Mouse (Mus musculus): ENCODE results near the gene Atoh8. TPM values are rescaled to one million over a fixed set of nuclear protein-coding genes. Genes with fewer than 3 reads are reported as not detected.

The Atoh8 gene
- polyA plus RNA-seq, 1 experiment: 3.7 TPM

DNA sequence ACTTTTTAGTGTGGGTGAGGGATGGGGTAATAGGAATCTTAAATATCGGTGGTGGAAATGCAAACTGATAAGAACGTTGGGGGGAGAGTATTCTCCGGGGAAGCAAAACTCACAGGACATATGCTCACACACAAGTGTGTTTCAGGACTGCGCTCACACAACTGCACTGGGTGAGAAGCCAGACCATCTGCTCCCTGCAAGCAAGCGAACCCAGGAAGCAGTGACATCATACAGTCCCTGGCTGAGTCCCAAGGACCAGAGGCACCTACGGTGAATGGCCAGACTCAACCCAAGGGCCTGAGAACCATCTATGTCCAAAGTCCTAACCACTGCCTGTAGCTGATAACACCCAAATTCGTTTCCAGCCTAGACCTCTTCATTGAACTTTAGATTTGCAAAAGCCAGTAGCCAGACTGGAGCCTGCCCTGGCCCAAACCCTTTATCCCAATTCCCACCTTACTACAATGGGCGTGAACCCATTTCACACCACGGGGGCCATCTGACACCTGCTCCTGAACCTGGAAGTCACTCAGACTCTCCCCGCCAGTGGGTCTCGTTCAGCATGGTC is 35.7 kb upstream of the Atoh8 start:
- TF ChIP-seq CTCF (IDR thresholded peaks at IDR 0.05; ENCODE audit: borderline replicate concordance, extremely low read depth, insufficient read depth, insufficient read length) (no peak), POLR2A (IDR thresholded peaks at IDR 0.05; ENCODE audit: borderline replicate concordance, extremely low read depth, insufficient read depth, insufficient read length, poor library complexity, severe bottlenecking) (no peak)
- DNase-seq (ENCODE audit: low read depth): peak; percentile 80

DNA sequence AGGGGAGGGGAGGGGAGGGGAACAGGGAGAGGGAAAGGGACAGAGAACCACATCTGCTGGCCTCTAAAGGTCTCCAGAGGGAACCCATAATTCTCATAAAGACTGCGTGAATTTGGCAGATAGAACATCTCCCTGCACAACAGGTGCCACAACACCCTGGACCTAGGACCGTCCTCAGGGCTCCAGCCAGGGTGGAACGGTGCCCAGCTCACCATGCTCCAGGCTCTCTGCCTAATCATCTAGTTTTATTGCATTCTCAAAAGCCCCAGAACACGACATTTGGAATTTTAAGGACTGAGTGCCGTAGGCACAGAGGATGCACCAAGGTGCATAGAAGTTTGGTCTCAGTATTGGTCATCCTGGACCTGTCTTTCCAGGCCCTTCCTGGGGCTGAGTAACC is 34.9 kb upstream of the Atoh8 start:
- TF ChIP-seq CTCF (IDR thresholded peaks at IDR 0.05; ENCODE audit: borderline replicate concordance, extremely low read depth, insufficient read depth, insufficient read length): no peak
- TF ChIP-seq POLR2A (IDR thresholded peaks at IDR 0.05; ENCODE audit: borderline replicate concordance, extremely low read depth, insufficient read depth, insufficient read length, poor library complexity, severe bottlenecking): no peak
- DNase-seq (ENCODE audit: low read depth): no peak

DNA sequence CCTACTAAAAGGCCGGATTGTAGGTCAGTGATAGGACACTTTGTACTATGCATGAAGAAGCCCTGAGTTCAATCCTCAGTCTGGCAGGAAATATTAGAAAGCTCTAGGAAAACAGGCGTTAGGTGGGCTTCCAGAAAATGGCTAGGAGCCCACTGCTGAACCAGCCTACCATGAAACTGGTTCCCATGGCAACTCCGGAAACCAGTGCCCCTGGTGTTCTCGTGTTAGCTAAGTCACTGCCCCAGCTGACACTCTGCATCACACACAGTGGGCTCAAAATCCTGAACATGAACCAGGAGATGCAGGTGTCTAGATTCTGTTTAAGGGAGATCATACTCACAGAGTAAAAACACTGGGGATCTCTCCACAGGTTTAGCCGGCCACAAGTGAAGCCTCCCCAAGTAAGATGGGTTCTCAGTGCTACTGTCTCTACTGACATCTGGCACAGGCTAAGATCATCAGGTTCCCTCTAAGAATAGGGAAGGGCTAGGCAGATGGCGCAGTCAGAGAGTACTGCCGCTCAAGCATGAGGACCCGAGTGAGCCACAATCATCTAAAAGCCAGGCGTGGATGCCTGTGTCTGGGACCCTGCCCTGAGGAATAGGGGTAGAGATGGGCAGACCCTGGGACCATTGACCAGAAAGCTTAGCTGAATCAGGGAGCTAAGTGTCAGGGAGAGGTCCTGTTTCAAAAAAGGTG is 32.9 kb upstream of the Atoh8 start:
- no peak for TF ChIP-seq POLR2A (IDR thresholded peaks at IDR 0.05; ENCODE audit: borderline replicate concordance, extremely low read depth, insufficient read depth, insufficient read length, poor library complexity, severe bottlenecking)
- no peak for TF ChIP-seq CTCF (IDR thresholded peaks at IDR 0.05; ENCODE audit: borderline replicate concordance, extremely low read depth, insufficient read depth, insufficient read length)
- peak; percentile 40 for DNase-seq (ENCODE audit: low read depth)

DNA sequence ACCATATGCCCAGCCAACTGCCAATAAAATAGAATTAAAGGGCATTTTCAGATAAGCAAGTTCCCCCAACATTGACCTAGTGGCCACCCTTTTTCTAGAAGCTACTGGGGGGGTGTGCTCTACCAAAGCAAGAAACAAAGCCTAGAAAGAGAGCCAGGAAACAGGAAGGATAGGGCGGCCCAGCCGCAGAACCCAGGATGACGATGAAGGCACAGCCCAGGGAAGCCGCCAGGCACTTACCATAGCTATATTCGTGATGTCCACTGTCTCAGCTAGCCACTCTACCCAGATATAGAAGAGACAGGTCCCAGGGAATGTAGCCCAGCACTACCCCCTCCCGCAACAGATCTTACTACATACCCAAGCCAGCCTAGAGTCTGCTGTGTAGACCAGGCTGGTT is 30.3 kb upstream of the Atoh8 start:
- TF ChIP-seq CTCF (IDR thresholded peaks at IDR 0.05; ENCODE audit: borderline replicate concordance, extremely low read depth, insufficient read depth, insufficient read length): no peak
- no peak for TF ChIP-seq POLR2A (IDR thresholded peaks at IDR 0.05; ENCODE audit: borderline replicate concordance, extremely low read depth, insufficient read depth, insufficient read length, poor library complexity, severe bottlenecking)
- no peak for DNase-seq (ENCODE audit: low read depth)

DNA sequence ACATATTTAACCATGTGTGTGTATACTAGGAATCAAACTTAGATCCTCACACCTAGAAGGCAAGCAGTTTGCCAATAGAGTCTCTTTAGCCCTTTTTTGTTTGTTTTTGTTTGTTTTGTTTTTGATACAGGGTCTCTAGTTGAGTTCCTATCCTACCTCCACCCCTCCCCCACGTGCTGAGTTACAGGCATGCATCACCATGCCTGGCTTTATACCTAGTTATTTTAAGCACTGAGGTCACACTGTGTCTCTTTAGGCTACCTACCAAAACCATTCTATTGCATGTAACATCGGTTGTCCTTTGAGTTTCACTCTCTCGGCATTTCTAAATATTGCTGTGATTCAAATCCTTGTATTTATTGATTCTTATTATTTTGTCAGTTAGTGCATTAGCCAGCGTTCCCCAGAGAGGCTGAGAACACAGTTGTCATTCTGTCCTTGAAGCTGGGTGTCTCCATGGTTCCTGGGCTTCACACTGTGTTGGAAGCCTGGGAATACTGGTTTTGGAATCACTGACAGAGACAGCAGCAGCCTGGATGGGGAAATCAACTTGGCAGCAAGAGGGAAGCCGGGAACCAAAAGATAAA is 28.4 kb upstream of the Atoh8 start:
- TF ChIP-seq CTCF (IDR thresholded peaks at IDR 0.05; ENCODE audit: borderline replicate concordance, extremely low read depth, insufficient read depth, insufficient read length): no peak
- no peak for TF ChIP-seq POLR2A (IDR thresholded peaks at IDR 0.05; ENCODE audit: borderline replicate concordance, extremely low read depth, insufficient read depth, insufficient read length, poor library complexity, severe bottlenecking)

DNA sequence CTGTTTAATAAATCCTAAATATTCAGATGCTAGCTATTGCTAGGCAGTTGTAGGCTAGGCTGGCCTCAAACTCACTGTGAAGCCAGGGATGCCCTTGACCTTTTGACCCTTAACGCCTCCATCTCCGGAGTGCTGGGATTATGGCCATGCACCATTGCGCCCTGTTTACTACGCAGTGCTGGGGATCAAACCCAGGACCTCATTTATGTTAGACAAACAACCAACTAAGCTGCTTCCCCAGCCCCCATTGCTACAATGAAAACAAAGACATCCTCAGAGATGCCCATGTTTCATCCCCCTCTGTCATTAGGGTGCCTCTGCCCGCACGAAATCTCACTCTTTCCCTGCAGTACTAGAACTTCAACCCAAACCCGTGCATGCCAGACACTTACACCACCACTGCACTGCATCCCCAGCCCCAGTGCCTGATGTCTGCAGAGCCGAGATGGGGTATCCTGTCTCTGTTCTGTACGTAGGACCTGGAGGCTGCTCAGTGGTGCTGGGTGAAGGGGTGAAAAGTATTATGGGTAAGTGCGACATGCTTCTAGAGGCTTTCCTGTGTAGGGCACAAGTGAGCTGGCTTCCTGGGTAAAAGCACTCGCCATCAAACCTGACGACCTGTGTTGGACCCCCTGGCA is 26.4 kb upstream of the Atoh8 start:
- no peak for DNase-seq (ENCODE audit: low read depth)
- TF ChIP-seq CTCF (IDR thresholded peaks at IDR 0.05; ENCODE audit: borderline replicate concordance, extremely low read depth, insufficient read depth, insufficient read length): no peak
- no peak for TF ChIP-seq POLR2A (IDR thresholded peaks at IDR 0.05; ENCODE audit: borderline replicate concordance, extremely low read depth, insufficient read depth, insufficient read length, poor library complexity, severe bottlenecking)

More for the DNA sequence above, 28.4 kb upstream of the Atoh8 start:
- DNase-seq (ENCODE audit: low read depth): no peak

DNA sequence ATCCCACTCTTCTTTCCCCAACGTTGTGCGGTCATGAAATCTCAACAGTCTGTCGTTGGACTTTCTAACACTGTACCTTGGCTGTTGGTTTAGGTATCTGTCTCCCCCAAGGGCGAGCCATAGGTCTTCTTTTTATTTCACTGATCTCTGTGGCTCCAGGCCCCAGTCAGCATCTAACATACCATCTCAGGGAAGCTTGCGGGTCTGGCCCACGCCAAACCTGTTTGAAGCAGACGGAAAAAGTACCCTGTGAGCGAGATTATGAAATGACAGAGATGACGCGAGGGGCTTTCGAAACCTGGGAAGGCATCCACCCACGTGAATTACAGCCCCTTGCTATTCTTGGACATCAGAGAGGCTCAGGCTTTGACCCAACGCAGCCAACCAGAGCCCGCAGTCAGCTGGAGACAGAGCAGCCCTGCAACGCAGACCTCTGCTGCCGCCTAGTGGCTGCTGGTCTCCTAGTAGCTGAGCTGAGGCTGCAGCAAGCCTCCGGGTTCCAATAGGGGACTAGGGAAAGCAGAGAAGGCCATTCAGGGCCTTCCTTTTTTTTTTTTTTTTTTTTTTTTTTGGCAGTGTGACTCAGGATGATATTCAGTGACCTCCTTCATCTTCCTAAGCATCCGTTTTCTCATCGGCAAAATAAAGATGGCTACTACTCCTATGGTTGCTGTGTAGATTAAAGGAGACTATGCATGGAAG is 25.8 kb upstream of the Atoh8 start:
- TF ChIP-seq CTCF (IDR thresholded peaks at IDR 0.05; ENCODE audit: borderline replicate concordance, extremely low read depth, insufficient read depth, insufficient read length) (peak; percentile 99), POLR2A (IDR thresholded peaks at IDR 0.05; ENCODE audit: borderline replicate concordance, extremely low read depth, insufficient read depth, insufficient read length, poor library complexity, severe bottlenecking) (no peak)
- DNase-seq (ENCODE audit: low read depth): peak; percentile 90

DNA sequence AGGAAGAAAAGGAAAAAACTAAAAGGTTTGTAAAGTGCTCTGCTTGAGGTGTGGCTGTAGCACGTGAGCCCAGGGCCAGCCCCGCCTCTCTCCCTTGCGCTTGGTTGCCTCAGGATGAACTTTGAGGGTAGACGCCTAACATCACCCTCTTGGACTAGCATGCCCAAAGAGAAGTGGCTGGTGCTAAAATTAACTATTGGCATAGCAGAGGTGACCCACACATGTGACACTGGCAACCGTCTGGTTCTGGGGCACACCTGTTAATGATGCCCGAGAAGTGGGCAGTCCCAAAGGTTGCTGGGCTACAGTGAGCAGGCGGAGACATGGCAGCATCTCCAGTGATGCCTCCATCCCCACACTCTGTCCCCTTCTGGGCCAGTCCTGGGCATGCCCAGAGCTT is 24.1 kb upstream of the Atoh8 start:
- TF ChIP-seq CTCF (IDR thresholded peaks at IDR 0.05; ENCODE audit: borderline replicate concordance, extremely low read depth, insufficient read depth, insufficient read length) (no peak), POLR2A (IDR thresholded peaks at IDR 0.05; ENCODE audit: borderline replicate concordance, extremely low read depth, insufficient read depth, insufficient read length, poor library complexity, severe bottlenecking) (no peak)

DNA sequence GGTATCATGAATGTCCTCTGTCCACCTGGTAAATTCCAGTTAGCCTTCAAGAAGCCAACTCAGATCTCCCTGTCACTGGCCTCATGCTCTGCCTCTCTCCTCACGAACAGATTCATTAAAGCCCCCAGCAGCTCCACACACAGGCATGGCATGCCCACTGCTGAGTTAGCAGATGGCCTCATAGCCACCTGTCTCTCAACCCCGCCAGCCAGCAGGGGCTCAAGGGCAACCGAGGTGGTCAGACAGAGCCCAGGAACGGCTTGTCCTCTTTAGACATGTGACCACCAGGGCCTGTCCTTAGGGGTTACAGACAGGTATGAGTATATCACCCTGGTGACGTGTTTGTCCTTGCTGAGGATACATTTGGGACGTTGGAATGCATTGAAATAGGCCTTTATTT is 19.9 kb upstream of the Atoh8 start:
- TF ChIP-seq POLR2A (IDR thresholded peaks at IDR 0.05; ENCODE audit: borderline replicate concordance, extremely low read depth, insufficient read depth, insufficient read length, poor library complexity, severe bottlenecking): no peak
- no peak for TF ChIP-seq CTCF (IDR thresholded peaks at IDR 0.05; ENCODE audit: borderline replicate concordance, extremely low read depth, insufficient read depth, insufficient read length)
- no peak for DNase-seq (ENCODE audit: low read depth)

More for the DNA sequence above, 24.1 kb upstream of the Atoh8 start:
- DNase-seq (ENCODE audit: low read depth): no peak

DNA sequence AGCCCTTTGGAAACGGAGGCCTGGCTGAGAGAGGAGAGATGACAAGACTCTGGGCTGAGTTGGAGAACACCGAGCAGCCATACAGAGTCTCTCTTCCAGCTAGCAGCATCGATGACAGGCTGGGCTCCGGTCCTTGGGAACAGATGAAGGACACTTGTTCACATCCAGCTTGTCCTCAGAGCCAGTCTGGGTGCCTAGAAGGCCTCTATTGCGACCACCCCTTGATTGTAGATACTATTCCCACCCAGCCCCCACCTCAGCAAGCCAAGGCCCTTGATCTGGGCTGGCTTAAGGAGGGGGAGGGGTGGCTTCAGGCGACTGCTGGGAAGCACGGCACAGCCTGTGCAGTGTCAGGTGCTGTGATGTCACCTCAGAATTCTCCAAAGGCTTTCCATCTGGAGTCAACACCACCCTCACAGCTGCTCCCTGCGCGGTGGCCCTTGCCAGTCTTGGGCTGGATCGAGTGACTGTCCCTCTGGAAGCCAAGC is 19.3 kb upstream of the Atoh8 start:
- no peak for TF ChIP-seq POLR2A (IDR thresholded peaks at IDR 0.05; ENCODE audit: borderline replicate concordance, extremely low read depth, insufficient read depth, insufficient read length, poor library complexity, severe bottlenecking)
- TF ChIP-seq CTCF (IDR thresholded peaks at IDR 0.05; ENCODE audit: borderline replicate concordance, extremely low read depth, insufficient read depth, insufficient read length): no peak
- DNase-seq (ENCODE audit: low read depth): peak; percentile 35
